Mouse (Mus musculus) hematopoietic stem cell, adult 5-6 weeks (primary cell): Measurements from ENCODE around the gene Orc5. TPM values are rescaled to one million over a fixed set of nuclear protein-coding genes. Genes with fewer than 3 reads are reported as not detected.

Experiments
- ATAC-seq, 2 experiments: fragments of 125-278 bp in 1 of 2; replicated peaks in 1 of 2; 2 replicates each; pipeline ENCODE4 v1.8.0; 2016 to 2017; ENCODE audit warnings: inconsistent platforms in 2 of 2, mild to moderate bottlenecking in 2 of 2, moderate number of reproducible peaks in 2 of 2, low read depth in 1 of 2, moderate TSS enrichment in 1 of 2; ENCODE audit not compliant: low FRiP score in 2 of 2, poor library complexity in 2 of 2, severe bottlenecking in 2 of 2, insufficient read depth in 1 of 2, low TSS enrichment in 1 of 2
- total RNA-seq: library from RNA; stranded (forward); fragments of 172-1452, 232-1000 nt; gene quantifications from 2 replicates; pipeline ENCODE4 v1.2.3, GENCODE M21; 2017

The Orc5 gene
- total RNA-seq, 1 experiment from 2014 or later, result 34.7 TPM

DNA sequence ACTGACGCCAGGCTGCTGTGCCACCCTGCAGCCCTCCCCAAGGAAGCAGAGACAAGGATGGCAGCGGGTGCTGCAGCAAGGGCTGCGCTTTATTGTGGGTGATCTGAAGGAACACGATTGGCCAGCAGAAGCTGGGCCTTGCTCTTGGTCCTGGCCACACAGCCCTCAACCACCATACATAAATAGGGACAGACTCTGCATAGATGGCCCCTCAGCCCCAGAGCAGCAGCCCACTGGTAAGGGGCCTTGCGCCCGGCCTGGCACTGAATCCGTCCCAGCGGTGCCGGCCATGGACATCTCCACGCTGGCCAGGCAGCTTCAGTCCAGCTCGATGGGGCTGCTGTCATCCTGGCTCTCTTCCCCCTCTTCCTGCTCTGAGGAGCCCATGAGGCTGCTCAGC lies 77.8 kb downstream of the Orc5 start:
- peak; percentile 17 to 32; a peak in 1 of 4 replicates for ATAC-seq

DNA sequence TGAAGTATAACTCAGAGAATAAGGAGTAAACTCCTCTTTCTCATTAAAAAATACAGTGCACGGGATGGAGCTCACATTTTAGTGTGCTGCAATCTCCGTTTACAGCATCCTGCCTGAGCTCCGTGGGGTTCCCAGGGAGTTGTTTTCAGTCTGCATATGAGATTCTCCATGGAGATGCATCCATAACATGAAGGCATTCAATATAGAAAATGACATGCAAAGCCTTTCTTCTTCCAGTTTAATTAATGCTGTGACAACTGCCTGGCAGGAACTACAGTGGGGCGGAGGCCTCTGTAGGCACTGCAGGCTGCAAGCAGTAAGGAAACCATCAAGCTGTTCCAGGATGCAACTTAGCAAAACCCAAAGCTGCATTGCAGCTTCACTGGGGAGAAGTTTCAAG lies 79.0 kb downstream of the Orc5 start:
- ATAC-seq, result no peak

DNA sequence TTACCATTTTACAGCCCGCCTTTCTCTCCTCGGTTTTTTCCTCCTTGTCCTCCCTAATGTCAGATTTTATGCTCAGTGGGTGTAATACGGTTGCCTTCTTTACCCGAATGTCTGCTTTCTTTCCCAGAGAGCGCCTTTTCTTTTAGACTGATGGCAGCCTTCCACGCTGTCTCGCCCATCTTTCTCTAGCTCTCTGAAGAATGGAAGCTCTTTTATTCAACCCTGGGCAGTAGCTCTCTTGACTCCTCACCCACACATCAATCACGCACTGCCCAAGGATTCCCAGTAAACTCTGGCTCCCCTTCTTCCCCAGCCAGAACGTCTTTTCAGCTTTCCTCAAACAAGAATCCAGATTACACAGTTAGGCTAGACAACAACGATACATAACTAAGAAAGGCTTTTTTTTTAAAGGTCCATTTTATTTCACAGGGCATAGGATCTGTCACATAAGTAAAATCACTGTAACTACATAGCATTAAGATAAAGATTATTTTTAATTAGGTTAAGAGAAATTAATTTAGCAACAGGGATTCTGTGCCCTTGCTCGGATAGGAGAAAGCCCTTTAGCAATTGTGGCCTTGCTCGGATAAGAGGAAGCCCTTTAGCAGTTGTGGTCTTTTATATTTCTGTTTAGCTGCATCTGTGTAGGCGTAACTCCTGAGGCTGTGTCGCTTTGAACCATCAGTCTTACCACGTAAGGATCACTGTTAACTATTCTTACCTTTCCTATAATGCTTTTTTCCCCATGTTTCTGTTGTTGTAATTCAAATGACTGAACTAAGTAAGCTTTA lies 97.2 kb downstream of the Orc5 start:
- no peak for ATAC-seq

DNA sequence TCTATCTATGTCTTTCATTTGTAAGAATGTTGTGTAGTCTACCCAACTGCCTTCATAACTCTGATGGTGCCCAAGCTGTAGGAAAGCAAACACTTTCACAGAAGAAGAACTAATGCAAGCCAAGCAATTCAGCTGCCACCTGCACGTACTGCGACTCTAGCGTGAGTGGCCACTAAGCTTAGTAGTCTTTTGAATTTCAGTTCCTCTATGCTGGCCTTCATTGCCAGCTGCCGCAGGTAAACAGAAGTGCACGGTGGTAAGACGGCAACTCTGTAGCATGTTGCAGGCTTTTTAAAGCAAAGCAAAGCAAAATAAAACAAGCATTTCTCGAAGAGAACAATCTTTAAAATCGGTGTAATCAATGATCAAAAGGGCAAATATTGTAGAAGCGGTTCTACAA lies 97.8 kb downstream of the Orc5 start:
- ATAC-seq, result no peak

DNA sequence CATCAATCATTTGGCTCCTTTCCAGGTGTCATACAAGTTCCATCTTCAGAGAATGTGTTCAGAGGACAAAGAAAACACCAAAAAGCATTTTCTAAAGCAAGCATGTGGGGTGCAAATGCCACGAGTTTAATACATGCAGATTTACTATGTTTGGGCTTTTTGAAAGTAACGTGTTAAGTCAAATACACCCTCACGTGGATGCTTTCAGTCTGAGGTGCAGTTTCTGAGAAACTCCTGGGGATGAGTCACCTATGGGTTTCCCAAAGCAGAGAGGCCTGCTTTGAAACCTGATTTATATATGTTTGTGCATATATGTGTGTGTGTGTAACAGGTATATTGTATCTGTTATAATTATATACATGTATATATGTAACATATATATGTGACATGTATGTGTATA lies 98.5 kb downstream of the Orc5 start:
- no peak for ATAC-seq

DNA sequence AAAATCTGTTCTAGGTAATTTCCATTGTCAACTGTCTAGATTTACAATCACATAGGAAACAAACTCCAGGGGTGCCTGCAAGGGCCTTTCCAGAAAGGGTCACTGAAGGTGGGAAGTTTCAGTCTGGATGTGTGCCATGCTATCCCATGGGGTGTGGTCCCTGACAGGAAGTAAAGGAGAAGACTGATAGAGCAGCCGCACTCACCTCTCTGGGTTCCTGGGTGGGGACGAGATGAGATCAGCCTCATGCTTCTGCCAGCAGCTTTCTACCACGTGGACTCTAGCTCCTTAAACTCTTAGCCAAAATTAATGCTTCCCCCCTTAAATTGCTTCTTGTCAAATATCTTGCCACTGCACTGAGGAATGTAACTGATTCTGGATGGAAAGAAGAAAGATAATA lies 100.7 kb downstream of the Orc5 start:
- ATAC-seq, result no peak

Other genes with a start within 250 kb of the Orc5 start
- 0.63 TPM in 1 of 2 replicates, not detected in the other for gene Reln, start 205.7 kb downstream of the Orc5 start, total RNA-seq
- gene Lhfpl3, start 195.6 kb upstream of the Orc5 start, total RNA-seq, result not detected in 2 replicates